ENCODE assay signal across 8 mouse cellular contexts in the genomic region with DNA sequence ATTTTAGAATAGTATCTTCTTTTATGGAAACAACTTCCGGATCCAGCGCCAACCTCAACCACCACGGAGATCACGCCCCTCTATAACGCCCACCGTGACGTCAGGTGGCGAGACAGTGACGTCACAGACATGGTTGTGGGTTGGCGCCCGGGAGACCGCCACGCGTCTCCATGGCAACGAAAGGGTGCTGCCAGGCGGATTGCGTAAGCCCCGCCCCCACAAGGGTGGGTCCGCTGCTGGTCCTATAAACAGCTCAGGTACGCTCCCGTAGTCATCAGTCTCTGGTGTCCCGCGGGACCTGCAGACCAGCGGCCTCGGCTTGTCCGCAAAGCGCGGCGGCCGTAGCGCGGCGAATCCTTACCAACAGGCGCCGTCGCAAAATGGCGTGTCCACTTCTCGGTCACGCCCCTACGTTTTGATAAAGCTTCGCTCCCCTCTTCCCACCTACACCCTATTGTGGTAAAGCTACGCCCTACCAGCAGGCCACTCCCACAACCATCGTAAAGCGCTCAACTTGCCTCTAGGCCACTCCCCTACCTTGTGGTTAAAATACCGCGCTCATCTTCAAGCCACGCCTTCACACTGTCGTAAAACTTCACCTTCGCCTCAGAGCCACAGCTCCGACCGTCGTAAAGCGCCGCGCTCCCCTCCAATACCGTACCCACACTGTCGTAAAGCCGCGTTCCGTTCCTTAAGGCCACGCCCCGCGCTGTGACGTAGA. TPM values are rescaled to one million over a fixed set of nuclear protein-coding genes. Genes with fewer than 3 reads are reported as not detected.
DNase-seq lines count a peak whose midpoint lies in the region; ATAC-seq and TF ChIP-seq lines count a peak whose summit lies in the region.

No protein-coding gene starts in this region.

- peak overlapping the region; percentile 80 for H3K9ac ChIP-seq in ES-Bruce4 (ENCODE audit: low read depth, poor library complexity, severe bottlenecking)
- peak overlapping the region; percentile 93 for H3K9ac ChIP-seq in forebrain, embryonic 13.5 days
- H3K9ac ChIP-seq in liver, postnatal 0 days (replicated peaks), result peak overlapping the region; percentile 47
- H3K9ac ChIP-seq in neural tube, embryonic 14.5 days (replicated peaks; ENCODE audit: low read depth, low read length), result peak overlapping the region; percentile 86

- no peaks in the 10 kb centered on the region for H3K36me3 ChIP-seq in ES-Bruce4 (ENCODE audit: control insufficient read depth, insufficient read depth, low read length, poor library complexity, severe bottlenecking)
- H3K36me3 ChIP-seq in forebrain, embryonic 13.5 days (ENCODE audit: poor library complexity, severe bottlenecking), result no peaks in the 10 kb centered on the region
- no peaks in the 10 kb centered on the region for H3K36me3 ChIP-seq in liver, postnatal 0 days (replicated peaks; ENCODE audit: insufficient read depth, low read length)
- no peaks in the 10 kb centered on the region for H3K36me3 ChIP-seq in neural tube, embryonic 14.5 days (ENCODE audit: control insufficient read depth, insufficient read depth, low read length)

- WGBS in forebrain, embryonic 13.5 days, result under 1% methylated on average over 64 of the region's 64 CpGs
- WGBS in large intestine, adult 2 months, result under 1% methylated on average over 64 of the region's 64 CpGs
- under 1% methylated on average over 64 of the region's 64 CpGs for WGBS in liver, postnatal 0 days (ENCODE audit: insufficient replicate concordance)
- under 1% methylated on average over 64 of the region's 64 CpGs for WGBS in neural tube, embryonic 14.5 days

- H3K9me3 ChIP-seq in ES-Bruce4 (replicated peaks; ENCODE audit: control insufficient read depth, insufficient read depth, low read length, poor library complexity, severe bottlenecking), result no peaks in the 10 kb centered on the region
- H3K9me3 ChIP-seq in forebrain, embryonic 13.5 days (replicated peaks), result no peaks in the 10 kb centered on the region
- H3K9me3 ChIP-seq in liver, postnatal 0 days (ENCODE audit: low read length), result no peaks in the 10 kb centered on the region
- no peaks in the 10 kb centered on the region for H3K9me3 ChIP-seq in neural tube, embryonic 14.5 days (ENCODE audit: control insufficient read depth, low read length)

- H3K27me3 ChIP-seq in ES-Bruce4 (ENCODE audit: control insufficient read depth, insufficient read depth, low read length, poor library complexity, severe bottlenecking), result no peaks in the 10 kb centered on the region
- H3K27me3 ChIP-seq in forebrain, embryonic 13.5 days, result no peaks in the 10 kb centered on the region
- H3K27me3 ChIP-seq in liver, postnatal 0 days (ENCODE audit: insufficient read depth, low read length), result no peaks in the 10 kb centered on the region
- H3K27me3 ChIP-seq in neural tube, embryonic 14.5 days (ENCODE audit: control insufficient read depth, insufficient read depth, low read length), result no peaks in the 10 kb centered on the region

- ATAC-seq in cerebellum, adult (ENCODE audit: insufficient number of reproducible peaks, low FRiP score, low TSS enrichment), result peak; percentile 85
- ATAC-seq in forebrain, embryonic 13.5 days, result peak; percentile 96
- peak; percentile 93 for ATAC-seq in liver, postnatal 0 days
- peak; percentile 94 for ATAC-seq in neural tube, embryonic 14.5 days (ENCODE audit: low read depth)

- DNase-seq in heart, postnatal 10 days, result peak; percentile 99
- DNase-seq in large intestine, adult 2 months (ENCODE audit: low read depth, low spot score), result peak; percentile 100
- DNase-seq in liver, postnatal 0 days, result peak; percentile 100
- DNase-seq in testis, postnatal 10 days (ENCODE audit: low spot score), result peak; percentile 99

- TF ChIP-seq POLR2A in ES-Bruce4 (IDR thresholded peaks at IDR 0.05; ENCODE audit: insufficient read depth, low read length), result peak; percentile 59

- TF ChIP-seq EP300 in ES-Bruce4 (IDR thresholded peaks at IDR 0.05; ENCODE audit: insufficient read depth, low read depth, low read length), result peak; percentile 42; the same call in 1 of the 2 replicates
- peak; percentile 68 for TF ChIP-seq EP300 in liver, postnatal 0 days (IDR thresholded peaks at IDR 0.05; ENCODE audit: low read depth)

- H3K27ac ChIP-seq in ES-Bruce4 (ENCODE audit: insufficient read depth, low read length), result peak overlapping the region; percentile 42
- H3K27ac ChIP-seq in forebrain, embryonic 13.5 days, result peak overlapping the region; percentile 95
- H3K27ac ChIP-seq in liver, postnatal 0 days (ENCODE audit: low read depth), result peak overlapping the region; percentile 94
- peak overlapping the region; percentile 95 for H3K27ac ChIP-seq in neural tube, embryonic 14.5 days (ENCODE audit: low read depth, low read length)

- H3K4me3 ChIP-seq in ES-Bruce4 (ENCODE audit: low read depth, low read length), result peak overlapping the region; percentile 49
- peak overlapping the region; percentile 88 for H3K4me3 ChIP-seq in forebrain, embryonic 13.5 days
- H3K4me3 ChIP-seq in liver, postnatal 0 days (ENCODE audit: low read depth, low read length), result peak overlapping the region; percentile 76
- peak overlapping the region; percentile 80 for H3K4me3 ChIP-seq in neural tube, embryonic 14.5 days (ENCODE audit: low read depth, low read length)

- intact Hi-C loops in heart, postnatal 10 days (cut with DNase I), result loop anchor here (2.0 kb wide), 1 partner anchor 43 kb away; no protein-coding TSS in a partner anchor

- H3K4me2 ChIP-seq in forebrain, embryonic 13.5 days, result peak overlapping the region; percentile 99
- peak overlapping the region; percentile 74 for H3K4me2 ChIP-seq in liver, postnatal 0 days (ENCODE audit: low read depth, low read length)
- H3K4me2 ChIP-seq in neural tube, embryonic 14.5 days (ENCODE audit: low read depth, low read length), result peak overlapping the region; percentile 70

- no peak for TF ChIP-seq CTCF in ES-Bruce4 (IDR thresholded peaks at IDR 0.05; ENCODE audit: low read depth, low read length)
- no peak; the same call in 1 of the 2 replicates for TF ChIP-seq CTCF in liver, postnatal 0 days (IDR thresholded peaks at IDR 0.05; ENCODE audit: low read depth)

- H3K4me1 ChIP-seq in ES-Bruce4 (ENCODE audit: control insufficient read depth, insufficient read depth, low read length), result no peaks in the 10 kb centered on the region
- H3K4me1 ChIP-seq in forebrain, embryonic 13.5 days, result peaks cover 36% of the 10 kb centered on the region
- peaks cover 41% of the 10 kb centered on the region for H3K4me1 ChIP-seq in liver, postnatal 0 days (ENCODE audit: insufficient read depth)
- peaks cover 29% of the 10 kb centered on the region for H3K4me1 ChIP-seq in neural tube, embryonic 14.5 days (ENCODE audit: control insufficient read depth, insufficient read depth, low read length)

RNA-seq across cellular contexts. Expression of a gene that starts 0.5 kb away (rescaled TPM):
- polyA plus RNA-seq in ES-Bruce4 (2011; ENCODE audit: insufficient read depth, insufficient read length, low read depth, missing spikeins), result 82.7 and 84.6 TPM in 2 replicates
- polyA plus RNA-seq in forebrain, embryonic 13.5 days (2015; fragmentation: Nextera tagmentation; extraction: Ambion mirVana), result 55.0 and 73.2 TPM in 2 replicates
- 100 to 1,000 TPM; 137 to 141 TPM for total RNA-seq in heart, postnatal 10 days (2021)
- 184 and 212 TPM in 2 replicates for polyA plus RNA-seq in large intestine, adult 2 months (2012; rRNA removed)
- 41.4 and 45.8 TPM in 2 replicates for polyA plus RNA-seq in liver, postnatal 0 days (2015; fragmentation: Nextera tagmentation; extraction: Ambion mirVana)
- polyA plus RNA-seq in neural tube, embryonic 14.5 days (2014; fragmentation: Nextera tagmentation; extraction: Ambion mirVana), result 50.3 and 76.8 TPM in 2 replicates

RNA-seq across cellular contexts. Expression of a gene that starts 16.3 kb away (rescaled TPM):
- 2.4 and 2.8 TPM in 2 replicates for polyA plus RNA-seq in ES-Bruce4 (2011; ENCODE audit: insufficient read depth, insufficient read length, low read depth, missing spikeins)
- polyA plus RNA-seq in forebrain, embryonic 13.5 days (2015; fragmentation: Nextera tagmentation; extraction: Ambion mirVana), result 4.0 and 4.4 TPM in 2 replicates
- total RNA-seq in heart, postnatal 10 days (2021), result 1 to 10 TPM in 1 of 2 experiments, under 1 TPM in 1; 0.98 to 1.2 TPM
- 3.5 and 3.7 TPM in 2 replicates for polyA plus RNA-seq in large intestine, adult 2 months (2012; rRNA removed)
- 0.20 and 0.52 TPM in 2 replicates for polyA plus RNA-seq in liver, postnatal 0 days (2015; fragmentation: Nextera tagmentation; extraction: Ambion mirVana)
- polyA plus RNA-seq in neural tube, embryonic 14.5 days (2014; fragmentation: Nextera tagmentation; extraction: Ambion mirVana), result 0.96 and 0.98 TPM in 2 replicates

RNA-seq across cellular contexts. Expression of a gene that starts 19.4 kb away (rescaled TPM):
- 3.6 and 5.4 TPM in 2 replicates for polyA plus RNA-seq in ES-Bruce4 (2011; ENCODE audit: insufficient read depth, insufficient read length, low read depth, missing spikeins)
- 4.8 and 6.7 TPM in 2 replicates for polyA plus RNA-seq in forebrain, embryonic 13.5 days (2015; fragmentation: Nextera tagmentation; extraction: Ambion mirVana)
- 1 to 10 TPM; 1.2 to 1.8 TPM for total RNA-seq in heart, postnatal 10 days (2021)
- polyA plus RNA-seq in large intestine, adult 2 months (2012; rRNA removed), result 11.8 and 14.6 TPM in 2 replicates
- 2.1 and 2.6 TPM in 2 replicates for polyA plus RNA-seq in liver, postnatal 0 days (2015; fragmentation: Nextera tagmentation; extraction: Ambion mirVana)
- 5.5 and 6.7 TPM in 2 replicates for polyA plus RNA-seq in neural tube, embryonic 14.5 days (2014; fragmentation: Nextera tagmentation; extraction: Ambion mirVana)

RNA-seq across cellular contexts. Expression of a gene that starts 19.4 kb away (rescaled TPM):
- 58.4 and 68.9 TPM in 2 replicates for polyA plus RNA-seq in ES-Bruce4 (2011; ENCODE audit: insufficient read depth, insufficient read length, low read depth, missing spikeins)
- polyA plus RNA-seq in forebrain, embryonic 13.5 days (2015; fragmentation: Nextera tagmentation; extraction: Ambion mirVana), result 56.7 and 69.6 TPM in 2 replicates
- 10 to 100 TPM; 25.9 to 27.8 TPM for total RNA-seq in heart, postnatal 10 days (2021)
- polyA plus RNA-seq in large intestine, adult 2 months (2012; rRNA removed), result 129 and 145 TPM in 2 replicates
- polyA plus RNA-seq in liver, postnatal 0 days (2015; fragmentation: Nextera tagmentation; extraction: Ambion mirVana), result 27.5 and 29.2 TPM in 2 replicates
- polyA plus RNA-seq in neural tube, embryonic 14.5 days (2014; fragmentation: Nextera tagmentation; extraction: Ambion mirVana), result 71.6 and 72.4 TPM in 2 replicates

RNA-seq across cellular contexts. Expression of a gene that starts 32.0 kb away (rescaled TPM):
- 35.8 and 49.5 TPM in 2 replicates for polyA plus RNA-seq in ES-Bruce4 (2011; ENCODE audit: insufficient read depth, insufficient read length, low read depth, missing spikeins)
- polyA plus RNA-seq in forebrain, embryonic 13.5 days (2015; fragmentation: Nextera tagmentation; extraction: Ambion mirVana), result 72.3 and 74.9 TPM in 2 replicates
- 100 to 1,000 TPM in 1 of 2 experiments, 10 to 100 TPM in 1; 92.2 to 102 TPM for total RNA-seq in heart, postnatal 10 days (2021)
- polyA plus RNA-seq in large intestine, adult 2 months (2012; rRNA removed), result 214 and 233 TPM in 2 replicates
- 50.2 and 59.3 TPM in 2 replicates for polyA plus RNA-seq in liver, postnatal 0 days (2015; fragmentation: Nextera tagmentation; extraction: Ambion mirVana)
- polyA plus RNA-seq in neural tube, embryonic 14.5 days (2014; fragmentation: Nextera tagmentation; extraction: Ambion mirVana), result 144 and 155 TPM in 2 replicates

Comparison
In these comparisons a context has a peak if more than half of its experiments do, and no peak if none do; other contexts are left out.
1. Peak in every context shown above with its lines: DNase-seq, ATAC-seq, H3K4me3 ChIP-seq and H3K27ac ChIP-seq.
2. H3K27ac ChIP-seq: peak in every context shown above with its lines; median percentile 95 in forebrain, embryonic 13.5 days; 95 in neural tube, embryonic 14.5 days; 94 in liver, postnatal 0 days; 42 in ES-Bruce4.